In genomic region chr1:36914455-36915199, GRCm38 (mm10) we compare ENCODE assay signal across 11 mouse cellular contexts. TPM values are rescaled to one million over a fixed set of nuclear protein-coding genes. Genes with fewer than 3 reads are reported as not detected.
DNase-seq lines count a peak whose midpoint lies in the region; ATAC-seq and TF ChIP-seq lines count a peak whose summit lies in the region.
"Had no signal": no experiment of that assay in that cellular context is flagged by ENCODE, and none has a peak within 500 bp of the region (broad histone marks: within the 10 kb centered on the region; RNA-seq: fewer than 3 reads in every experiment).

No protein-coding gene starts in this region.

- no peaks in the 10 kb centered on the region for H3K9me3 ChIP-seq in limb, embryonic 14.5 days (ENCODE audit: control insufficient read depth, low read length)
- no peaks in the 10 kb centered on the region for H3K9me3 ChIP-seq in limb, embryonic 10.5 days (replicated peaks)

- H3K4me3 ChIP-seq in limb, embryonic 14.5 days (replicated peaks; ENCODE audit: low read length): no peak overlapping the region
- no peak overlapping the region for H3K4me3 ChIP-seq in limb, embryonic 10.5 days
- H3K4me3 ChIP-seq: myocyte had no signal

- peak; percentile 57 for DNase-seq in limb, embryonic 14.5 days (ENCODE audit: low spot score)
- DNase-seq in limb, embryonic 10.5 days (ENCODE audit: low spot score): no peak
- DNase-seq in embryo, embryonic 10.5 days (ENCODE audit: low spot score): peak; percentile 71
- peak; percentile 44 for DNase-seq in hindlimb bud, embryonic 11.5 days (ENCODE audit: extremely low spot score, low read depth, low spot score)
- peak; percentile 73 for DNase-seq in lung, postnatal 36 days
- no peak for DNase-seq in T-cell, adult 2 months (ENCODE audit: low spot score)
- DNase-seq in spleen, adult 12 weeks (ENCODE audit: low spot score): no peak
- DNase-seq: gastrocnemius, postnatal 36 days had no signal

- no peak overlapping the region for H3K27ac ChIP-seq in limb, embryonic 14.5 days (replicated peaks; ENCODE audit: low read depth, low read length)
- H3K27ac ChIP-seq in limb, embryonic 10.5 days: no peak overlapping the region

- H3K4me2 ChIP-seq in limb, embryonic 14.5 days (replicated peaks; ENCODE audit: low read depth, low read length, severe bottlenecking): no peak overlapping the region

- no peaks in the 10 kb centered on the region for H3K27me3 ChIP-seq in limb, embryonic 14.5 days (ENCODE audit: control insufficient read depth, insufficient read depth, low read length)
- no peaks in the 10 kb centered on the region for H3K27me3 ChIP-seq in limb, embryonic 10.5 days (ENCODE audit: low read depth, poor library complexity, severe bottlenecking)
- H3K27me3 ChIP-seq: Patski had no signal

- TF ChIP-seq POLR2A in limb, embryonic 14.5 days (IDR thresholded peaks at IDR 0.05; ENCODE audit: borderline replicate concordance, extremely low read depth, insufficient read depth, insufficient read length): no peak

- no peaks in the 10 kb centered on the region; the same call in 1 of the 2 replicates for H3K4me1 ChIP-seq in limb, embryonic 14.5 days (ENCODE audit: control insufficient read depth, insufficient read depth, low read length)
- peaks cover 8% of the 10 kb centered on the region for H3K4me1 ChIP-seq in limb, embryonic 10.5 days

- no peaks in the 10 kb centered on the region for H3K36me3 ChIP-seq in limb, embryonic 14.5 days (ENCODE audit: control insufficient read depth, insufficient read depth, low read length)
- no peaks in the 10 kb centered on the region for H3K36me3 ChIP-seq in limb, embryonic 10.5 days

- no peak for ATAC-seq in limb, embryonic 14.5 days (ENCODE audit: low FRiP score, low read depth)
- ATAC-seq in inflammation-experienced regulatory T-cells, adult 6 months: no peak
- ATAC-seq: Patski had no signal

- 32% methylated on average over 7 of the region's 7 CpGs for WGBS in limb, embryonic 14.5 days
- 45% methylated on average over 7 of the region's 7 CpGs for WGBS in limb, embryonic 10.5 days

- no peak overlapping the region for H3K9ac ChIP-seq in limb, embryonic 14.5 days (ENCODE audit: low read depth, low read length, severe bottlenecking)

RNA-seq across cellular contexts. Expression of gene Tmem131, which starts 28.8 kb away (rescaled TPM):
- polyA plus RNA-seq in limb, embryonic 14.5 days (2012; rRNA removed): 42.3 and 45.5 TPM in 2 replicates
- 22.5 and 23.1 TPM in 2 replicates for polyA plus RNA-seq in limb, embryonic 14.5 days (2014; fragmentation: Nextera tagmentation; extraction: Ambion mirVana)
- polyA plus RNA-seq in limb, embryonic 10.5 days (2016; fragmentation: Nextera tagmentation; extraction: Ambion mirVana): 13.4 and 13.8 TPM in 2 replicates
- polyA plus RNA-seq in inflammation-experienced regulatory T-cells, adult 6 months (2017; shearing (Covaris generic)): 10 to 100 TPM in 2 of 3 experiments, 1 to 10 TPM in 1; 7.5 to 15.1 (median 13.0) TPM

Comparison
In these comparisons a context has a peak if more than half of its experiments do, and no peak if none do; other contexts are left out.
1. DNase-seq: peak in limb, embryonic 14.5 days (single experiment), embryo, embryonic 10.5 days (single experiment), hindlimb bud, embryonic 11.5 days (single experiment) and lung, postnatal 36 days (single experiment); none in limb, embryonic 10.5 days (single experiment), T-cell, adult 2 months (single experiment) and spleen, adult 12 weeks (single experiment).